Mouse (Mus musculus) kidney, adult 2 months (tissue): ENCODE measurements around the gene Lsamp. TPM values are rescaled to one million over a fixed set of nuclear protein-coding genes. Genes with fewer than 3 reads are reported as not detected.

ENCODE experiments used
- DNase-seq: peaks from one replicate; pipeline ENCODE4 v3.0.0; 2021
- H3K27ac ChIP-seq: fragments of 200-500 bp; 2 replicates; pipeline ENCODE4 v1.5.1; 2012; ENCODE audit warnings: low read depth, low read length, control low read depth, inconsistent platforms; ENCODE audit not compliant: insufficient read depth
- H3K27me3 ChIP-seq: fragments of 200-500 bp; replicated peaks from 2 replicates; pipeline ENCODE4 v1.6.1; 2012; ENCODE audit warnings: mild to moderate bottlenecking, moderate library complexity, low read length, inconsistent platforms; ENCODE audit not compliant: control insufficient read depth, insufficient read depth
- H3K36me3 ChIP-seq: fragments of 200-500 bp; 2 replicates; pipeline ENCODE4 v1.6.1; 2012; ENCODE audit warnings: mild to moderate bottlenecking, moderate library complexity, low read length, inconsistent platforms; ENCODE audit not compliant: control insufficient read depth, insufficient read depth
- H3K4me1 ChIP-seq: fragments of 200-500 bp; 2 replicates; pipeline ENCODE4 v1.6.1; 2011; ENCODE audit warnings: low read length; ENCODE audit not compliant: control insufficient read depth, insufficient read depth
- H3K4me3 ChIP-seq: fragments of 200-500 bp; 2 replicates; pipeline ENCODE4 v1.5.1; 2011; ENCODE audit warnings: mild to moderate bottlenecking, low read depth, low read length, control low read depth; ENCODE audit not compliant: insufficient read depth
- CTCF ChIP-seq: fragments of 200-500 bp; conservative IDR thresholded peaks from 2 replicates; pipeline ENCODE4 v1.5.1; 2011; ENCODE audit warnings: low read depth, mild to moderate bottlenecking, control low read depth, low read length, moderate library complexity, mixed read lengths; ENCODE audit not compliant: insufficient read depth, insufficient read length
- POLR2A ChIP-seq: fragments of 200-500 bp; IDR thresholded peaks from one replicate; pipeline ENCODE4 v1.6.1; 2011; ENCODE audit warnings: low read depth, low read length, control low read depth
- WGBS: fragments of 180-500 bp; shearing (Covaris S2); methylation state at CpG from one replicate; pipeline ENCODE4 v1.1.7; 2018; 5-methylcytosine and 5-hydroxymethylcytosine counted together
- polyA plus RNA-seq: library from polyadenylated mRNA; depleted of rRNA; stranded (reverse); fragments of >200 nt; gene quantifications from 2 replicates; pipeline ENCODE4 v1.2.3, GENCODE M21; 2012

The Lsamp gene
- polyA plus RNA-seq, 1 experiment: 0.38 TPM

- 46% methylated on average over 6 of the region's 6 CpGs for WGBS
- no peaks in the 10 kb centered on the region for H3K4me1 ChIP-seq
- H3K4me3 ChIP-seq: no peak overlapping the region
- no peaks in the 10 kb centered on the region for H3K27me3 ChIP-seq
- DNase-seq: no peak
- H3K36me3 ChIP-seq: no peaks in the 10 kb centered on the region
- H3K27ac ChIP-seq: no peak overlapping the region
- no peak for TF ChIP-seq POLR2A
- TF ChIP-seq CTCF: no peak
These were observed 1933.1 kb downstream of the Lsamp start for GRCm38 (mm10) chr16:41917057-41917821.

GRCm38 (mm10) chr16:41929546-41929945 lies 1945.4 kb downstream of the Lsamp start:
- 95% methylated on average over 4 of the region's 4 CpGs for WGBS
- no peak overlapping the region for H3K4me3 ChIP-seq

GRCm38 (mm10) chr16:41935701-41936100 lies 1951.5 kb downstream of the Lsamp start:
- H3K27me3 ChIP-seq: no peaks in the 10 kb centered on the region
- H3K27ac ChIP-seq: no peak overlapping the region
- DNase-seq: no peak
- H3K4me1 ChIP-seq: no peaks in the 10 kb centered on the region
- TF ChIP-seq CTCF: no peak
- no peak for TF ChIP-seq POLR2A
- 84% methylated on average over 2 of the region's 2 CpGs for WGBS
- no peaks in the 10 kb centered on the region for H3K36me3 ChIP-seq
- no peak overlapping the region for H3K4me3 ChIP-seq

More at GRCm38 (mm10) chr16:41929546-41929945, 1945.4 kb downstream of the Lsamp start:
- no peak overlapping the region for H3K27ac ChIP-seq
- no peaks in the 10 kb centered on the region for H3K4me1 ChIP-seq
- H3K27me3 ChIP-seq: no peaks in the 10 kb centered on the region; the same call in 1 of the 2 replicates
- no peaks in the 10 kb centered on the region for H3K36me3 ChIP-seq
- no peak for TF ChIP-seq POLR2A
- no peak for TF ChIP-seq CTCF
- DNase-seq: no peak

GRCm38 (mm10) chr16:41936908-41937595 lies 1952.9 kb downstream of the Lsamp start:
- H3K4me3 ChIP-seq: no peak overlapping the region
- 55% methylated on average over 3 of the region's 3 CpGs for WGBS
- no peaks in the 10 kb centered on the region for H3K4me1 ChIP-seq
- TF ChIP-seq POLR2A: no peak
- no peak for TF ChIP-seq CTCF
- DNase-seq: no peak
- no peak overlapping the region for H3K27ac ChIP-seq
- no peaks in the 10 kb centered on the region for H3K36me3 ChIP-seq
- no peaks in the 10 kb centered on the region for H3K27me3 ChIP-seq

- Histone ChIP-seq H3K27me3 (no peaks in the 10 kb centered on the region), H3K27ac (no peak overlapping the region), H3K36me3 (no peaks in the 10 kb centered on the region), H3K4me3 (no peak overlapping the region), H3K4me1 (no peaks in the 10 kb centered on the region)
- no peak for DNase-seq
- WGBS: 84% methylated on average over 1 of the region's 1 CpGs
- TF ChIP-seq CTCF (no peak), POLR2A (no peak)
These were observed 1953.4 kb downstream of the Lsamp start for GRCm38 (mm10) chr16:41937596-41937990.

GRCm38 (mm10) chr16:41938258-41938657 lies 1954.1 kb downstream of the Lsamp start:
- H3K4me1 ChIP-seq: no peaks in the 10 kb centered on the region
- H3K4me3 ChIP-seq: no peak overlapping the region
- H3K27me3 ChIP-seq: no peaks in the 10 kb centered on the region
- DNase-seq: no peak
- H3K36me3 ChIP-seq: no peaks in the 10 kb centered on the region
- H3K27ac ChIP-seq: no peak overlapping the region
- TF ChIP-seq CTCF: no peak
- TF ChIP-seq POLR2A: no peak
- WGBS: 83% methylated on average over 5 of the region's 5 CpGs
